In the genomic region with DNA sequence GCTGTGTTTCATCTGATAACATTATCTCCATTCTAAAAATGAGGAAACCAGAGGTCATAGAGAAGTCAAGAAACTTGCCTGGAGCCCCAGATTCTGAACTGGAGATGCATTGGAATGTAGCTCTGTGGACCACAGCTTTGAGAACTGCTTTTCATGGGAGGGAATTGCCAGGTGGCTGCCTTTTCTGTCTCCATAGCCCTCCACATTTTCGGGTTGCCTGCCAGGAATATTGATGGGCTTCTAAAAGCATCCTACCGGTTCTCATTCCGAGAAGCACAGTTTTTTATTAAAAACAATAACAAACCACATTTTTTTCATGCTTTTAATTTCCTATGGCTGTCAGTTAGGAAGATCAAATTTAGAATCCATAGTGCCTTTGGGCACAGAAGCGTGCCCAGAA, we compare ENCODE assay signal across 10 mouse cellular contexts.
"Had no signal": no experiment of that assay in that cellular context is flagged by ENCODE, and none has a peak within 500 bp of the region (broad histone marks: within the 10 kb centered on the region; RNA-seq: fewer than 3 reads in every experiment).

No protein-coding gene starts in this region.

- H3K36me3 ChIP-seq: limb, embryonic 10.5 days; liver, embryonic 15.5 days; midbrain, embryonic 13.5 days; stomach, embryonic 15.5 days had no signal

- DNase-seq: kidney, adult 9 months; lung, adult 2 months; lung, postnatal 36 days; right cerebral cortex, postnatal 14 days; thymus, postnatal 4 days had no signal

- H3K4me3 ChIP-seq: left cerebral cortex, adult 2 months; limb, embryonic 10.5 days; liver, embryonic 15.5 days; midbrain, embryonic 13.5 days; stomach, embryonic 15.5 days had no signal

- H3K27me3 ChIP-seq: midbrain, embryonic 13.5 days; stomach, embryonic 15.5 days had no signal

- H3K9me3 ChIP-seq: limb, embryonic 10.5 days; liver, embryonic 15.5 days; midbrain, embryonic 13.5 days; stomach, embryonic 15.5 days had no signal

- H3K27ac ChIP-seq: left cerebral cortex, adult 2 months; limb, embryonic 10.5 days; liver, embryonic 15.5 days; midbrain, embryonic 13.5 days; stomach, embryonic 15.5 days had no signal

- H3K4me1 ChIP-seq: liver, embryonic 15.5 days had no signal

- H3K9ac ChIP-seq: liver, embryonic 15.5 days; midbrain, embryonic 13.5 days; stomach, embryonic 15.5 days had no signal
